Mouse (Mus musculus) adrenal gland, adult 18-20 months (tissue): ENCODE measurements around the gene Glrx. TPM values are rescaled to one million over a fixed set of nuclear protein-coding genes. Genes with fewer than 3 reads are reported as not detected.
"Not testable (repeated sequence)": the region's sequence is repeated elsewhere in the genome, so short reads cannot be mapped to it uniquely, and the experiment has no call there.

Source experiments
- DNase-seq, 2 experiments: peaks; one replicate each; pipeline ENCODE4 v3.0.0; 2021 to 2022; ENCODE audit warnings: low spot score in 2 of 2
- long read RNA-seq, 2 experiments: library from polyadenylated mRNA; stranded (forward); transcript quantifications; one replicate each; pipeline ENCODE4 v2.0.0; 2021
- total RNA-seq, 2 experiments: library from RNA; stranded (reverse); gene quantifications; 1 replicate in 1 of 2; 2 replicates in 1 of 2; pipeline ENCODE4 v1.2.3; 2021

Gene Glrx
- 10 to 100 TPM; 23.4 to 24.7 TPM for total RNA-seq
- long read RNA-seq, experiment 1, transcript Glrx-201 (3 exons, 1,345 nt) = major isoform, 15 of 15 reads
- long read RNA-seq, experiment 1, partial matches to known transcripts = 0 of 15 reads
- long read RNA-seq, experiment 1, other reads (novel, unspliced or antisense) = 0 of 15 reads
- long read RNA-seq, experiment 2, transcript Glrx-201 (3 exons, 1,345 nt) = major isoform, 60 of 65 reads
- long read RNA-seq, experiment 2, partial matches to known transcripts = 0 of 65 reads
- long read RNA-seq, experiment 2, other reads (novel, unspliced or antisense) = 5 of 65 reads

DNA sequence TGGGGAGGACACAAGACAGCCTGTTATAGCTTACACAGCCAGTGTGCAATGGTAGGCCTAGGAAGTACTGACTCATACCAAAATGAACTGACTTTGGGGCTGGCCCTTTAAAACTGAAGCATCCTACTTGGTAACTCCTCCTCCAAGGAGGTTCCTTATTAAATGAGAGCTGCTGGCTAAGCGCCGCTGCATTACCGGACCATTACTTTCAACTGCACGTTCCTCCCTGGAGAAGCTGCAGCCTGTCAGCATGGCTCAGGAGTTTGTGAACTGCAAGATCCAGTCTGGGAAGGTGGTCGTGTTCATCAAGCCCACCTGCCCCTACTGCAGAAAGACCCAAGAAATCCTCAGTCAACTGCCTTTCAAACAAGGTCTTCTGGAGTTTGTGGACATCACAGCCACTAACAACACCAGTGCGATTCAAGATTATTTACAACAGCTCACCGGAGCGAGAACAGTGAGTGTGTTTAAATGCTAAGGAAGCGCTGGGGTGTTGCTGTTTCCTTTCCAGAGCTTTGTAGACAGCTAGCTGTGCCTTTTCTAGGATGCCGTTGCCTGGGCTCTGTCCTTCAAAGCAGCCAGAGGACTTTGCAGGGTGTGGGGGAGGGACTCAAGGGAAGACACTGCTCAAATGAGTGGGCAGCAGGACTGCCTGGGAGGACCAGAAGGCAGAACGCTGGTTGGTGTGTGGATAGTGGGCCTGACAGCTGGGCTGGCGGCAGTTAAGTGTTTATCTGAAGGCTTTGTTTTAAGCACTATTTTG lies at the start of gene Glrx:
Glrx (plus strand) TSS at position 150 of the 763 bp plus-strand sequence.
- peak; percentile 69 to 78 for DNase-seq

DNA sequence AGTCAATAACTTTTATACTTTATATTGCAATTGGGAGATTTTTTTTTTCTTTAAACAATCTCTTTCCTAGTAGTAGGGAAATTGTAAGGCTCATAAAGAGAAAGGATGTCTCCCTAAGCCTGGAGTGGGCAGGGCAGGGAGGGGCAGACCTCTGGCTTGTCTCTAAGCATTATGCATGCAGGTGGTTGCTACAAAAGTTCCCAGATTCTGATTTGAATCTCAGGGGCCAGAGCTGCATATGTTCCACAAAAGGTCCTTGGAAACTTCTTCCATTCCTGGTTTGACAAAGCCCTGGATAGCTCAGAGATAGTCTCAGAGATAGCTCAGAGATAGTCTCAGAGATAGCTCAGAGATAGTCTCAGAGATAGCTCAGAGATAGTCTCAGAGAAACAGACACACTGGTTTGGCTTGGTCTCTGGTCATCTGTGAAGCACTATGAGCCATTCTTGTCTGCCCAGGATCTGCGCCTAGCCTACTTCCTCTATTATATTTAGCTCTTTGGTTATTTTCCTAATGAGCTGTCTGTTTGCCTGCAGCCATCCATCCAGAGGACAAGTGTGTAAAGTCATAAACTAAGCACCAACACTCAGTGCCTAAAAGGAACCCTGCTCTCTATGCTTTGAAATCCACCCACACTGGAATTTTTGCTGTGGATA lies 49.0 kb upstream of the Glrx start:
- DNase-seq = no peak

DNA sequence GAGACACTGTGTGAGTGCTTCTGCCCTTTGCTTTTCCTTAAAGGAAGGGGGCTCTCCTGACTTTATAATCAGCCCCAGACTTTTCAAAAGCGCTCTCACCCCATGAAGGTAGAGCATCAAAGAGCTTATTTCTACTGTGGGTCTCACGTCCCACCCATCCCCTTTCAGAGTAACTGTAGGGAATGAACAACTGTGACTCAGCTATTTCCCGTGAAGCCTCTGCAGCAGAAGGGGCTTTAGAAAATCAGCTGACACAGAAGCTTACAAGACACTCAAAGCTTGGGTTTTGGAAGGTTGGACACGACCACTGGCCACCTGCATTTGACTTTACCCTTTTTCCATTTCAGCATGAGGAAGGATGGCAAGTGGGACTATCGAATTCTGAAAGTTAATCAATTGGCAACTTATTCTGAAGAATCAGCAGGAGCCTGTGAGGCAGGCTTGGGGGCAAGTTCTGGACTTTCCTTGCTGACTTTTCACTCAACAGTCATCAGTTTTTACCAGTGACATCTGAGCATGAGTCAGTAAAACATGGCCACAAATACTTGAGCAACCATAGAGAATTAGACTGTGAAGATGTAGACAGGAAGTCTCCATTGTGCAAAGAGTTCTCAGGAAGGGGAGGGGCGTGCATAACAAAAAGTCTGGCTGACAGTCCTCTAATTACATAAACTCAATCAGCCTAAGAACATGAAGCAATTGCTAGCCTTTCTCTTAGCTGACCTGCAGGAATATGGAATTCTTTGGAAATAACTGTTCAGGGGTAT lies 45.6 kb upstream of the Glrx start:
- DNase-seq = no peak

DNA sequence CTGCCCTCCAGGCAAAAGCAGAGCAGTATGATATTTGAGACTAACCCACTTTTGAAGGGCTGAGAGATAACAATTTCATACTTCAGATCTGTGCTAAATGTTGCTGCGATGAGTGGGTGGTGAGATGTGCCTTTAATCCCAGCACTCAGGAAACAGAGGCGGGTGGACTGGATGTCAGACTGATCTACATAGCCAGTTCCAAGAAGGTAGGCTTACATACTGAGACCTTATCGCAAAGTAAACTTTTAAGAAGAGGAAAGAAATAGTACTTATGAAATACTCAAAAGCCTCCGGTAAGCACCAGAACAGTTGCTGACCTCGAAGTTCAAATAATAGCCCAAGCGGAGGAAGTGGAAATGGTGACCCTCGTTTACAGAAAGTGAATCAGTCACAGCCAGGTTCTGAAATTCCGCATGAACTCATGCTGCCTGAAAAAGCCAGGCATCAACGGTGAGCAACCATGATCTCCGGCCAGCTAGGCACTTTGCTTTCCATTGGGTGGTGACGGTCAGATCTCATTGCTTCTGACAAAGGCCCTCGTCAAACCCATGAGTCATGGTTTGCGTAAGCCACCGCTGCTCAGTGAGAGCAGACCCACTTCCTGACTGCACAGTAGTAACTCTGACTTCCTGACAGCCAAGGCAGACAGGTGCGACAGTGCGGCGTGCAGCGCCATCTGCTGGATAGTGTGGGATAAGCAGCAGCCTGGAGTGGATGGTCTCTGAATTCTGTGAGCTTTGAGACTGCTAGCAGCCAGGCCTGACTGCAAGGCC lies 42.1 kb upstream of the Glrx start:
- peak; percentile 94 to 96 for DNase-seq

DNA sequence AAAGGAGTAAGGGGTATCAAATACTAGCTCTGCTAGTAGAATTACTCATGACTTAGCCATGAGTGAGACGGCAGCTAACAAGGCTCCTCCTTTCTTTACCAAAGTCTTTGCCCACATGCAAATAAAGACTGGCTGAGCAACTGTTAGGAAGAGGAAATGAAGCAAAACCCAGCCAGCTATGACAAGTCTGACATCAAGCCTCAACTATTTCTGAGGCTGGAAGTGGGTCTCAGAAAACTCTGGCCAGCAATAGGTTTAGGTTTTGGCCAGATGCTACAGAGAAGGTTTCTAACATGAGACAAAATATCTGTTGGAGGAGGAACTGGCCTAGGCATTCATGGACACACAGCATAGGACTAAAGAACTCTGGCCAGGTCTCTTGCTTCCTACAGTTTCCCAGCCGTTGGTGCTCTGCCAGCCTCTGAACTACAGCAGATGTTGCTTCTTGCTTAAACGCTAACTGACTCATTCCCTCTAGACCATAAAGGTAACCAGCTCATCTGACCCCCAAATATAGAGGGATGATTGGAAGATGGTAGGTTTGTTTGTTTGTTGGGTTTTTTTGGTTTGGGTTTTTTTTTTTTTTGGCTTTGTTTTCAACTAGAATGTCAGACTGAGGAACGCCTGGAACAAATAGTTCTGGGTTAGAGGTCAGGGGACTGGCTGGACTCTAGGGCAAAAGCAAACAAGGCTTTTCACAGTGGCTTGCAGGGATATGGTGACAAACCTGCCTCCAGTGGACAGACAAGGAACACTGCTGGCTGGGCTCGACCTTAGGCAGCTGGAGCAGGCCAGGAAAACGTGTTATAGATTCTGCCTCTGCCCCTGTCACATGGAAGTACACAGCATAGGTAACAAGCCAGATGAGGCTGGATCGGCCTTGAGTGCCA lies 41.0 kb upstream of the Glrx start:
- no peak for DNase-seq

DNA sequence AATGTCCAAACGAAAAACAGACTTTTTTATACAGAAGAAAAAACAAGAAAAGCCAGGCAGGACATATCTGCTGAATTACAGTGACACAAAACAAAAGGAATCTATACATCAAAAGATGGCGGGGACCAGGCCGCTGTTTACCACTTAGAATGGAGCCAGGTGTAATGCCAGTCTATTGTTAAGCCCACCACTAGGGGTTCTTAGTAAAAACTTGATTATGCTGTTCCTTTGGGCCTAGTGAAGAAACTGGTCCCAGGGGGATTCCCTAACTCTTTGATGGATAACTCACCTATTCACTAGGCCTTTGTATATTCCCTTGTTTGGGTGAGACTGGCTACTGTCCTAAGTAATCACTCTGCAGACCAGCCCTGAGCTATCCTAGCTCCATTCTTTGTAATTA lies 40.2 kb upstream of the Glrx start:
- DNase-seq = no peak

DNA sequence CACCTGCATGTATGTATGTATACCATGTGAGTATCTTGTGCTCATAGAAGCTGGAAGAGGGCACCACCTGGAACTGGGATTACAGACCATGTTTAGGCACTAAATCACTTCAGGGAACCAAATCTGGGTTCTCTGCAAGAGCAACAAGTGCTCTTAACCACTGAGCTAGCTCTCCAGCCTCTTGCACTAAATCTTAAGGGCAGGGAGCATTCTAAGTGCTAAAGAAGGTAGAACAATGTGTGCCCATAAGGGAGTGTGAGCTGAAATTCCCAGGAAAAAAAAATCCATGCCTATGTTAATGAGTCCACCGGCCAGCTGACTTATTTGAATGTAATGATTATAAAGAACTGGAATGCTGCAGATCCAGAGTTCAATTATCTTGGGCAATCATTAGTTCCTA lies 31.7 kb upstream of the Glrx start:
- DNase-seq = no peak

DNA sequence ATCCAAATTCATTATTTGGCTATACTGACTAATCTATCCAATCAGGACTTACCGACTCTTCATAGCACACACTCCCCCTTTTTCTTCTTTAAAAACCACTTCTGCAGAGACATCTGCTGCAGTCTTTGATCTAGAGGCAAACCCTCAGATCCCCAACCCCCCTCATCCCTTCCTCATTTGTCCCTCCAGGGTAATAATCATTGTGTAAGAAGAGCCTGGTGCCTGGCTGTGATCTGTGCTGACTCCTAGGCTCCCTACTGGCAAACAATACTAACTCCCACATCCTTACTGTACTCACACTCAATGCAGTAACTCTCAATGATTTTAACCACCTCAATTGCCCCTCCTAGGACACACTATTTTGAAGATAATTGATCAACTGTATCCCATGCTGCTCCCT lies 29.7 kb upstream of the Glrx start:
- no peak for DNase-seq

DNA sequence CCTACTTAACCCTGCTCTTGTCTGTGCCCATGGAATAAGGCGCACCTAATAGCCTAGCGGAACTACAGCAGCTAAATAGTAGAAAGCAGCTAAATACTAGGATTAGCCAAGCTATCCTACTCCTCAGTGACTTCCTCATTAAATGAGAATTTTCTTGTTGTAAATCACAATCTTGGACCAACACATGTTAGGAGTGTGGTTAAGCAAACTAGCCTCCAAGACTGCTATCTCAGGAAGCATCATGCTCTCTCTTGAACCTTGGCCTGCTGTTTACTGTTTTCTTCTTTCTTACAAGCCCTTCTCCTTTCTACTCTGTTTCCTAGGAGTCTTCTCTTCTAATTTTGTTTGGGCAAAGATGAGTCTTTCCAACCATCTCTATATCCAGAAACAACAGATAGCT lies 22.5 kb upstream of the Glrx start:
- DNase-seq = no peak

DNA sequence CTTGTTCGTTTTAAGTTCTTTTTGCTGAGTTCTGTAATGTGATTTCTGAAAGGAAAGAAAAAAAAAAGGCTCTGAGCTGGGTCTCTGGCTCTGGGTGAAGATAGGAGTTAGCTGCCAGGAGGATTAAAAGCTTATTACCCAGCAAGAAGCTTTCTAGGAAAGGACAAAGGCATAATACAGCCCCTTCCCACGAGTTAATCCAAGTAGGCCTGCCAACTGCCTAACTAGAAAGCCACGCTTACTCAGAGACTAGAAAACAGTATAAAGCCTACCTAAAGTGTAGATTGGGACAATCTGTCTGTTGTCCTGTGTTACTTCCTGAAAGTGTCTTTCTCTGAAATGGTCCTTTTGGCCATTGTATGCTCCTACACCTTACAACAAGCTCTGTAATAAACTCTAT lies 21.2 kb upstream of the Glrx start:
- DNase-seq = no peak

DNA sequence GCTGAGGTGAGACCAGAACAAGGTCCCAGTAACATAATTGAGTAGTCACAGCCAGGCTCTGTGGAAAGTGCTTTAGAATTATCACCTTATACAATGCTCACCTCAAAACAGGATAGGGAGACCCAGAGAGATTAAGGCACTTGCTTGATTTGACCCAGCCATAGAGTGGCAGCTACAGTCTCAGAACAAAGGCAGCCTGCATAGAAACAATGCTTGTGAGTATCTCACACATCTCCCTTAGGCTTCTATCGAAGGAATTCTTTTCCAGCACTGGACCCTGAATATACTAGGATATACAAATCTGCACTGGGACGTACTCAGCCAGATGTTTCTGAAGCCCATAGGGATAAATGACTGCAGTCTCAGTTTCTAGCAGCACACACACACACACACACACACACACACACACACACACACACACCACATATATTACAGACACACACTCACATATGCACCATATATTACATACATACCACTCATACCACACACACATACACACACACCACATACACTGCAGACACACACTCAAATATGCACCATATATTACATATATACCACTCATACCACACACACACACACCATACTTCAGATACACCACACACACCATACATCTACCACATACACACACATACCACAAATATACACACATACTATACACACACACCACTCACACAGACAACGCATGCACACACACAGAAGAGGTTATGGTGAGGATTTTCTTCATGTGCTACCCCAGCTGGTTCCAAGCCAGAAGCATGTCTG lies 20.5 kb upstream of the Glrx start:
- DNase-seq = no peak

DNA sequence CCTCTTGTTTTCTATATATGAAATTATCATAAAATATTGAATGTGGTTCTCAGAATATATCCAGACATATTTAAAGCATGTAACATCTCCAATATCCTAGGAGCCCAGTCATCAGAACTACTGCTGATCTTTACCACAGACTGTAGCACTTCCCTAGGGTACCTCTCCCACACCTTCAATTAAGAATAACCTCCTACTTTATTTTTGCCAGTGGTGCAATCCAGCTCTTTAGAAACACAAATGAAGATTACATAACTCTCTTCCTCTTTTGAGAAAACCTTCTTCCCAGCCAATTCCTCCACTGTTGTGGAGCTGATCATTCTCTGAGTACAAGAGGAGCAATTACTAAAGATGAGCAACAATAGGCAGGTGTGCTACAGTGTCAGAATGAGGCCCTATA lies 19.8 kb upstream of the Glrx start:
- DNase-seq = no peak

DNA sequence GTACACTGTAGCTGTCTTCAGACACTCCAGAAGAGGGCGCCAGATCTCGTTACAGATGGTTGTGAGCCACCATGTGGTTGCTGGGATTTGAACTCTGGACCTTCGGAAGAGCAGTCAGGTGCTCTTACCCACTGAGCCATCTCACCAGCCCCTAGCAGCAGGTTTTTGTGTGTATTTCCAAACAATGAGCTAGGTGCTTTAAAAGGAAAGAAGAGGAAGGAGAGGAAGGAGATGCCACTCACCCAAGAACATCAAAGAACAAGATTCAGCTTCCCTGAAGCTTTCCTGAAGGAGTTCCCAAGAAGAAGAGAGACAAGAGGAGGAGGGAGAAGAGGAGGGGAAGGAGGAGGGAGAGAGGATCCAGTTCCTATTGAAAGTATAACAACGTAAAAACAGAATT lies 17.3 kb upstream of the Glrx start:
- DNase-seq = not testable (repeated sequence)

DNA sequence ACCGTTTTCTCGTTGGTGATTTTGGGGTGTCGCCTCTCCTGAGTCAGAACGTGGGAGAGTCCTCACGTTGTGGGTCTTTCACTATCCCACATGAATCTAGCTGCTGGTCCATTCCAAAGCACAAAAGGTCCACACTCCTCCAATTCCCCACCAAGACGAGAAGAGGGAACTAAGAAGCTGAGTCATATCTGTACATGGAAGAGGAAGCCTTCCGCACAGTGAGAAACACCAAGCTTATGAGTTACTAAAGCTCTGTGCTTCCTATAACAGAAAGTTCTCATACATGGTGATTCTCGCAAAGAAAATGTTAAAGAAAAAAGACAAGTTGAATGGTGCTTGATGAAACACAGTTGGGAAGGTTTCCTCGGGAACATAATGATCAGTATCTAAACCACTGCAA lies 16.5 kb upstream of the Glrx start:
- no peak for DNase-seq

DNA sequence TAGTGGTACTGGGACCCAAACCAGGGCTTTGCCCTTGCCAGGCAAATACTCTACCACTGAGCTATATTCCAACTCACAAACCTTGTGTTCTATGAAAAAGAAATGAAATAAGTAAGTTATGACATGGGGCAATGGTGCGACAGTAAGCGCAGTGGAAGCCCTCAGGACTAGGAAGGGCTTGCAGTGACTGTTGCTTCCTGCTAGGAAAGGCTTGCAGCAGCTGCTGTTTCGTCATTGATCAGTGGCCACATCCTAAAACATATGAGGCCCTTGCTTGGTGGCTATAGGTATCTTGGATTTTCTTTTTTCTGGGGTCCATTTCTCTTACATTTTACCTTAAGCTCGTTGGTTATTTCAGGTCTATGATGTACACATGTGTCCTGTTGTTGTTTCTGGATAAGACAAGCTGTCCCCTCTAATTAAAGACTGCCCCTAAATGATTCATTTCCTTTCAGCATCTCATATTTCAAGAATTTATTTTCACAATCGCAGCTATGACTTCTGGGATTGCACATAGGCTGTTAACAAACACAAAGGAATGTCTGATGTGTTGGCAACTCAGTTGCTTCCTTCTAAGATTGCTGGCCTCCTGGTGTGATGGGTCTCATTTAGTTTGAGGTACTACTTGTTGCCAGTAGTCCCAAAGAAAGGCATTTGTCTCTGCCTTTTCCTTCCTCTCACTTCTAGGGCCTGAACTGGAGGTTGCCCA lies 14.9 kb upstream of the Glrx start:
- DNase-seq = no peak

DNA sequence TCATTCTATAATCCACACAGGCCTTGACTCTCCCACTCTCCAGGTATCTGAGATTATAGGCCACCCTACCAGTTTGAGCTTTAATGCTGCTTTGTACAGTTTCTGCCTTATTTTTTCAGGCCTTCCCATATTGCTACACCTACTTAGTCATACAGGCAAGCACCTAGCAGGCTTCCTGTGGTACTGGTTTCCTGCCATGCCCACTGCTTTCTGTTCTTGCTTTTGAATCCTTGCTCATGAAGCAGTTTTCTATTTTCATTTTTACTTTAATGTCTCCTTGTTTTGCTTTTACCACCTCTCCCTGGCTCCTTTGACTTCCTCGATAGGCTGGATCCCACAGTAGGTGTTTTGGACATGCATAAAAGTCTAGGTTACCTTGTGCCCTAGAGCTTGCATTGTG lies 14.3 kb upstream of the Glrx start:
- no peak for DNase-seq

DNA sequence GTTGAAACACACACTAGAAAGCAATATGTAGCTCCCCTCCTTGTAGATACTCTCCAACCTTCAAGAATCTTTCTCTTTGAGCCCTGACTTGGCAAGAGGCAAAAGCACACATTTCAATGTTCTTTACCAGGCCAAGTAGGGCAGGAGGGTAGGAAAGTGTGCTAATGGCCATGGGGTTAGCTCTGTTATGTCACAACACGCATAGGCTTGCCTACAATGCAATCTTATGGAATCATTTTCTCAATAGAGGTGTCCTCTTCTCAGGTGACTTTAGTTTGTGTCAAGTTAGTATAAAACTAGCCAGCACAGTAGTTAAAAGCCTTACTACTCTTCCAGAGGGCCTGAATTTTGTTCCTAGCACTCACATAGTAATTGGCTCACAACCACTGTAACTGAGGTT lies 9.0 kb upstream of the Glrx start:
- no peak for DNase-seq

DNA sequence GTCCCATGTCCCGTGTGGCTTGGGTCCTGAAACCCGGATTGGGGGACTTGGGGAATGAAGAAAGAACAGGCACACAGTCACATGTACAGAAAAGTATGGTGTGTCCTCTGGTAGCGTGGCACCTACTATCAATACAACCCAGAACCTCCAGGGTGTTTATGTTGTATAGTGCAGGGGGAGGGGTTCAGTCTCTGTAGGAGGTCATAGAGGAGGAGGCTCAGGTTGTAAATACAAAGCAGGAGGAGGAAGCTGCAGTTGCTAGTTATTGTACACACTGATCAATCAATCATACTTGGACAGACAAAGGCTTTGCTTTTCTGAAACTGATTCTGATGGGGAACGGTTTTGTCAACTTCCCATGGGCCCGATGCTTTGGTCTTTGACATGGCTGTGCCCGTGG lies 8.0 kb upstream of the Glrx start:
- DNase-seq = no peak
